Mouse (Mus musculus) spleen, adult 2 months (tissue): ENCODE measurements at regions not wholly inside any gene's neighbourhood (a gene's known extent, or its start where the extent isn't known, plus 50 kb on each side); places are given as distances from the start of the nearest gene placed in this dataset.

Experiments used
- CTCF ChIP-seq: fragments of 200-500 bp; IDR thresholded peaks from 2 replicates; pipeline ENCODE4 v1.5.1; 2011; ENCODE audit warnings: mild to moderate bottlenecking, inconsistent platforms; ENCODE audit not compliant: insufficient read depth, insufficient read length, insufficient replicate concordance; ENCODE audit errors: extremely low read depth
- POLR2A ChIP-seq: fragments of 200-500 bp; IDR thresholded peaks from 2 replicates; pipeline ENCODE4 v1.6.1; 2011; ENCODE audit warnings: low read depth, low read length, inconsistent platforms

- no peak for TF ChIP-seq POLR2A
- no peak for TF ChIP-seq CTCF
Observed at GRCm38 (mm10) chr14:87255484-87256208, 114.6 kb upstream of the Diaph3 start.
